Mouse (Mus musculus) adrenal gland, postnatal 10 days (tissue): ENCODE results near the gene Dbndd2. TPM values are rescaled to one million over a fixed set of nuclear protein-coding genes. Genes with fewer than 3 reads are reported as not detected.

Experiments used
- DNase-seq: peaks from one replicate; pipeline ENCODE4 v3.0.0; 2021; ENCODE audit warnings: mixed read lengths
- total RNA-seq, 2 experiments: library from RNA; stranded (reverse); gene quantifications; 2 replicates each; pipeline ENCODE4 v1.2.3; 2021

Gene Dbndd2
- total RNA-seq, 2 experiments from 2014 or later, result 13.1 to 20.5 TPM

- DNase-seq, result no peak
These were observed 54.9 kb downstream of the Dbndd2 start for GRCm38 (mm10) chr2:164540652-164541427.

DNA sequence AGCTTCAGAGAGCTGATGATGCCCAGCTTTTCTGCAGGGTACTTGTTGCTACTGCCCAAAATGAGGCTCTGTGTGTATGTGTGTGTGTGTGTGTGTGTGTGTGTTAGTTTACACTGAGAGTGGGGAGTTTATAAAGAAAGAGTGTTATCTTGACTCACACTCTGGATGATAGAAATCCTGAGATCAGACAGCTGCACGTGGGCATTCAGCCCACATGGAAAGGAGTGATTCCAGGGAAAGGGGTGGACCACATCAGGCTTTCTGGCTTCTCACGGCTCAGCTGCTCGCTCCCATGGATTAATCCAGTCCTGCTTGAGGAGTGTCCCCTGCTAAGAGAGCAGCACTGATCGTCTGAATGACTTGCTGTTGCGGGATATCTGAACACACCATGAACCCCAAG lies 56.2 kb downstream of the Dbndd2 start:
- DNase-seq, result no peak

DNA sequence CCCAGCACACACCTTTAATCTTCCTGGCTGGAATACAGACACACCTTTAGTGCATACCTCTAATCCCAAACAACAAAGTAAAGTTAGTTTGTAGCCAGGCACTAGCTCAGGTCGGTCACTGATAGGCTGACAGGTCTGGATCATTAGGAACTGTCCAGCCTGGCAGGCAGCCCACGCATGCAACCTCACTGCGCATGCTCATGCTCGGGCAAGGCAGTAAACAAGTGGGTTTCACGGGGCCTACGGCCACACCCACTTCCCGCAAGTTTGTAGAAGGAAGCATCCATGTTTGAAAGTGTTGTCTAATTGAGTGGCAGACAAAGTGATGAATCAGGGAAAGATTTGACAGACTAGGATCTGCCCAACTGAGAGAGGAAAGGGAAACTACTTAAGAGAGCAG lies 56.7 kb downstream of the Dbndd2 start:
- no peak for DNase-seq

Other genes with a start within 250 kb of the Dbndd2 start
- not detected for gene Svs2, start 247.6 kb upstream of the Dbndd2 start, total RNA-seq
- gene Svs3b, start 229.5 kb upstream of the Dbndd2 start, total RNA-seq, result not detected
- gene Svs4, start 207.6 kb upstream of the Dbndd2 start, total RNA-seq, result not detected
- gene Svs3a, start 196.8 kb upstream of the Dbndd2 start, total RNA-seq, result not detected
- gene Svs6, start 169.4 kb upstream of the Dbndd2 start, total RNA-seq, result not detected
- under 1 TPM in 1 of 2 experiments, not detected in 1; 0.45 TPM for gene Svs5, start 153.4 kb upstream of the Dbndd2 start, total RNA-seq
- gene Slpi, start 97.0 kb upstream of the Dbndd2 start, total RNA-seq, result 10 to 100 TPM in 1 of 2 experiments, 1 to 10 TPM in 1; 9.1 to 13.2 TPM
- under 1 TPM in 1 of 2 experiments, not detected in 1; 0.15 TPM for gene Rbpjl, start 83.0 kb upstream of the Dbndd2 start, total RNA-seq
- gene Matn4, start 80.9 kb upstream of the Dbndd2 start, total RNA-seq, result 1 to 10 TPM; 2.3 to 2.7 TPM
- 100 to 1,000 TPM; 101 to 246 TPM for gene Sdc4, start 42.2 kb upstream of the Dbndd2 start, total RNA-seq
- 10 to 100 TPM; 31.7 to 34.5 TPM for gene Sys1, start 29.1 kb upstream of the Dbndd2 start, total RNA-seq
- gene Gm20458, start 25.1 kb upstream of the Dbndd2 start, total RNA-seq, result 1 to 10 TPM; 2.5 to 4.8 TPM
- gene Trp53tg5, start 12.4 kb upstream of the Dbndd2 start, total RNA-seq, result not detected
- 10 to 100 TPM; 87.4 to 93.0 TPM for gene Pigt, start 11.4 kb downstream of the Dbndd2 start, total RNA-seq
- 1 to 10 TPM; 1.9 to 2.9 TPM for gene Wfdc2, start 76.3 kb downstream of the Dbndd2 start, total RNA-seq
- not detected for gene Spint3, start 87.4 kb downstream of the Dbndd2 start, total RNA-seq
- gene Wfdc6a, start 99.3 kb downstream of the Dbndd2 start, total RNA-seq, result 1 to 10 TPM in 1 of 2 experiments, under 1 TPM in 1; 0.51 to 1.0 TPM
- gene Eppin, start 107.5 kb downstream of the Dbndd2 start, total RNA-seq, result not detected
- gene Wfdc6b, start 127.4 kb downstream of the Dbndd2 start, total RNA-seq, result not detected
- under 1 TPM in 1 of 2 experiments, not detected in 1; 0.09 TPM for gene Wfdc8, start 127.5 kb downstream of the Dbndd2 start, total RNA-seq
- gene Wfdc16, start 152.7 kb downstream of the Dbndd2 start, total RNA-seq, result not detected
- gene Wfdc10, start 169.9 kb downstream of the Dbndd2 start, total RNA-seq, result not detected
- not detected for gene Wfdc9, start 170.5 kb downstream of the Dbndd2 start, total RNA-seq
- gene Wfdc11, start 188.0 kb downstream of the Dbndd2 start, total RNA-seq, result not detected
- not detected for gene Wfdc13, start 199.0 kb downstream of the Dbndd2 start, total RNA-seq
- not detected for gene Spint4, start 212.4 kb downstream of the Dbndd2 start, total RNA-seq
- gene Spint5, start 229.2 kb downstream of the Dbndd2 start, total RNA-seq, result not detected